Mouse (Mus musculus) embryo, embryonic 10 days (tissue): ENCODE measurements around the gene Slc17a9.

Experiments used
- DNase-seq: peaks from one replicate; pipeline ENCODE4 v3.0.0-alpha.2; 2015; ENCODE audit warnings: low spot score

The Slc17a9 gene

GRCm38 (mm10) chr2:180724585-180725413, at the start of gene Slc17a9:
Gene Slc17a9, plus strand, starts transcription at chr2:180725263.
- DNase-seq, result no peak

- DNase-seq, result no peak
Measured at GRCm38 (mm10) chr2:180676706-180677105, 48.4 kb upstream of the Slc17a9 start.

- peak; percentile 76 for DNase-seq
Measured at GRCm38 (mm10) chr2:180678609-180679140, 46.4 kb upstream of the Slc17a9 start.

- DNase-seq, result no peak
Measured at GRCm38 (mm10) chr2:180681225-180681624, 43.8 kb upstream of the Slc17a9 start.

GRCm38 (mm10) chr2:180683524-180683923, 41.5 kb upstream of the Slc17a9 start:
- no peak for DNase-seq

GRCm38 (mm10) chr2:180684031-180684430, 41.0 kb upstream of the Slc17a9 start:
- DNase-seq, result no peak

GRCm38 (mm10) chr2:180689841-180690240, 35.2 kb upstream of the Slc17a9 start:
- DNase-seq, result no peak

GRCm38 (mm10) chr2:180692630-180693029, 32.4 kb upstream of the Slc17a9 start:
- peak; percentile 80 for DNase-seq

- DNase-seq, result no peak
Measured at GRCm38 (mm10) chr2:180695176-180695575, 29.9 kb upstream of the Slc17a9 start.

GRCm38 (mm10) chr2:180700457-180700856, 24.6 kb upstream of the Slc17a9 start:
- no peak for DNase-seq

- no peak for DNase-seq
Measured at GRCm38 (mm10) chr2:180701053-180701766, 23.9 kb upstream of the Slc17a9 start.

GRCm38 (mm10) chr2:180701767-180702621, 23.1 kb upstream of the Slc17a9 start:
- peak; percentile 96 for DNase-seq

- no peak for DNase-seq
Measured at GRCm38 (mm10) chr2:180702701-180703149, 22.3 kb upstream of the Slc17a9 start.

GRCm38 (mm10) chr2:180703175-180703574, 21.9 kb upstream of the Slc17a9 start:
- no peak for DNase-seq

- no peak for DNase-seq
Measured at GRCm38 (mm10) chr2:180703645-180704359, 21.3 kb upstream of the Slc17a9 start.

- no peak for DNase-seq
Measured at GRCm38 (mm10) chr2:180704591-180704990, 20.5 kb upstream of the Slc17a9 start.

GRCm38 (mm10) chr2:180705066-180705465, 20.0 kb upstream of the Slc17a9 start:
- no peak for DNase-seq

- DNase-seq, result no peak
Measured at GRCm38 (mm10) chr2:180705975-180706374, 19.1 kb upstream of the Slc17a9 start.

- no peak for DNase-seq
Measured at GRCm38 (mm10) chr2:180709023-180709922, 15.8 kb upstream of the Slc17a9 start.

- peak; percentile 99 for DNase-seq
Measured at GRCm38 (mm10) chr2:180709923-180710272, 15.2 kb upstream of the Slc17a9 start, which contains the start of the genes Dido1 and Gid8. Gene Dido1, minus strand, starts transcription at chr2:180709999. Gene Gid8, plus strand, starts transcription at chr2:180710117.
